Mouse (Mus musculus) hindlimb bud, embryonic 11.5 days (tissue): ENCODE results near the gene Bcorl1.

Experiments
- DNase-seq: peaks from one replicate; pipeline ENCODE4 v3.0.0-alpha.2; 2012; ENCODE audit warnings: low read depth, low spot score; ENCODE audit errors: extremely low spot score

Bcorl1 gene

DNA sequence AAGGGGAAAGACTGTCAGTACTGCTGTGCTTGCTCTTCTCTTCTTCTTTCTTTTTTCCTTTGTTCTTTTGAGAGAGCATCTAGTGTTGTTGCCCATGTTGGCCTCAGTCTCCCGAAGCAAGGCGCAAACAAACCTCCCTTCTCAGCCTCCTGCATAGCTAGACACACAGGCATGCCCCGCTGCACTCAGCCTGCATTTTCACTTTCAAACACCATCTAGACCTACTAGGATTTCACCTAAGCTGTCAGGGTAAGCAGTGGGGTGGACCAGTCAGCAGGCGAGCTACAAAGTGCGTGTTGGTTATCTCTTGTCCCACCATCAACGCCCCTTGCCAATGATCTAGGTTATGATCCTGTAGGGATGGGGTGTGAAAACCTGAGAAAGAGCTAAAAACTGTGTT lies 100.4 kb downstream of the Bcorl1 start:
- no peak for DNase-seq

DNA sequence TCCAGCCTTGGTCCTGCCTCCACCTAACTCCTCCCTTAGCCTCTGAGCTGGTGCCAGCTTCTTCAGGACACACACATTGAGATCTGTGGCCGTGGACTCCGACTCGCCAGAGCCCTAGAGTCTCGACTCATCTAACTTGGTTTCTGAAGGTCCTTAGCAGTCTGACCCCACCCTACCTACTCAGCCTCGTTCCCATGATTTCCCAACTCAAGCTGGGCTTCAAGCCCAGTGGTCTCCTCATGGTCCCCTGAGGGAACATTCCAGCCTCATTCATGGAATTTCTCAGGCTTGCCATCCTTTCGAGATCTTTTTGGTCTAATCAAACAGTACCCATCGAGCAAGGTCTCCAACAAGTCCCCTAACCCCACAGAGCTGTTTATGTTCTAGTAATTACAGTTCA lies 100.8 kb downstream of the Bcorl1 start:
- no peak for DNase-seq

GRCm38 (mm10) chrX:48444677-48445076 lies 103.5 kb downstream of the Bcorl1 start:
- no peak for DNase-seq

- DNase-seq: no peak
Observed at GRCm38 (mm10) chrX:48449646-48450045, 108.5 kb downstream of the Bcorl1 start.

DNA sequence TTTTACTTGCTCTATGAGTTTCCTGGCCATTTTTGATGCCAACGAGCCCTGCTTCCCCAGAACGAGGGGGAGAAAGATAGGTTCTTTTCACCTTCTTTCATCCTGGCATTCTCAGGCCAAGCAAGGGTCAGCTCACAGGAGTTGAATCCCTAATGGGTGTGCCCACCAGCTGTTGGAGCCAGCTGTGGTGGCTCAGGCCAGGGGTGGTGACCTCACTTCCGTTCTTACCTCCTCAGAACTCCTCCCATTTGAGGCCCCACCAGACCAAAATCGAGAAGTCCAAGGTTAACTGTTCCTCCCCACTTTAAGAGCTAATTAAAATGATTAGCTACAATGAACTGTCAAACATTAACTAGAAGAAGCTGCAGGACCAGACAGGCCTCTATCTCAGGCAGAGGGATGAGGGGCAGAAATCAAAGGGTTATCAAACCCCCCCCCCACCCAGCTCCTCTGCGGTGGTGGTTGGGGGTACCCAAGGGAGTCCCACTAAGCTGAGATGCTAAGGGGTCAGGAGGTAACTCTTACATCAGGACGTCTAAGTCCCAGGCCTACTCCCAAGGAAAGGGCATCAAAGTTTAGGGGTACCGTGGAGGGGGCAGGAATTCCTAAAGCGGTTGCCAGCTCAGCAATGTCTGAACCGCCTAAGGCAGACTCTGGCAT lies 111.2 kb downstream of the Bcorl1 start:
- no peak for DNase-seq

- no peak for DNase-seq
Observed at GRCm38 (mm10) chrX:48452931-48453673, 111.9 kb downstream of the Bcorl1 start.

DNA sequence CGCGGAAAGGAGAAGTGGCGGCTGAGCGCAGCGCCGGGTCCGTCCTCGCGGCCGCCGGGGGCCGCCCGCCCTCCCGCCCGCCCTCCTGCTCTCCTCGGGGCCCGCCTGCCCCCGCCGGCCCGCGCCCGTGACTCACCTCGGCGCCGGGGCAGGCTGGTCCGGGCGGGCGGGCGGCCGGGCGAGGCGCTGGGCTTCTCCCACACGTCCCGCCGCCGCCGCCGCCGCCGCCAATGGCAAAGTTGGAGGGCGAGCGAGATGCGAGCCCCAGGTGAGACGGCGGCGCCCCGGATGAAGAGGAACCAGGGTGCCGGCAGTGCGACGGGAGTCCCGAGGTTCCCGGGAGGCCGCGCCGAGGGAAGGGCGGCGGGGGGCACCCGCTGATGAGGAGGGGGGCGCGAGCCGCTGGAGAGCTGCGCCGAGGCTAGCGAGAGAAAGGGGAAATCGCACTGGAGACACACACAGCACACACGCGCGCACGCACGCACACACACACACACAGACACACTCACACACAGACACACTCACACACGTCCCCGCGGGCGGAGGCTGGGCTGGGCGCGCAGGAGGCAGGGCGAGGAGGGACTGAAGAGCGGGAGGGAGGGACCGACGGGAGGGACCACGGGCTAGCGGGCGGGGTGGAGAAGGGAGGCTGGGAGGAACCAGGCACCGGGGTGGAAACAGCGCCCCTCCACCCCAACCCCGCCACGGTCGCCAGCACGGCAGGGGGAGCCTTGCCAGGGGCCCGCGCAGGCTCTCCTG lies 112.8 kb downstream of the Bcorl1 start:
- DNase-seq: no peak

DNA sequence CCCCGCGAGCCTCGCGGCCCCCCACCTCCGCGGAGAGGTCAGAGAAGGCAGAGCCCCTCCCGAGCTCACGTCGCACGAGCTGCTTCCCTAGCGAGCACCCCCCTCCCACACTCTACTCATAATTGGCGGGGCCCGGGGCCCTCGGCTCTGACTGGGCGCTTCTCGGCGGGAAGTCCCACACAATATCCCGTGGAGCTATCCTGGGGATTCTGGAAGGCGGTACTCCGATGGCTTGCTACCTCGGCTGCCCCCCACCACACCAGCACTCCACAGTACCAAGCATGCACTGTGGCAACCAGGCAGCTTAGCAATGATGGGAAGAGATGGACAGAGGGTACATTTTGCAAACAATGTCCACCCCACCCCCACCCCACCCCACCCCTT lies 113.3 kb downstream of the Bcorl1 start:
- DNase-seq: no peak

GRCm38 (mm10) chrX:48455018-48455417 lies 113.9 kb downstream of the Bcorl1 start:
- DNase-seq: no peak

- DNase-seq: no peak
Observed at GRCm38 (mm10) chrX:48456956-48457355, 115.8 kb downstream of the Bcorl1 start.
